Mouse (Mus musculus) left cerebral cortex, postnatal 25 days (tissue): ENCODE data around the gene Rhobtb1. TPM values are rescaled to one million over a fixed set of nuclear protein-coding genes. Genes with fewer than 3 reads are reported as not detected.
A peak's percentile ranks its signal among the peaks of the same experiment; 100 is the strongest.

ENCODE experiments used
- DNase-seq, 2 experiments: peaks; one replicate each; pipeline ENCODE4 v3.0.0; 2022; ENCODE audit warnings: low spot score in 2 of 2, mixed read lengths in 1 of 2
- intact Hi-C: fragments of 180-260 bp; cut with DNase I; formaldehyde crosslinking; loops from one replicate; pipeline ENCODE4 v1.15.1; 2025
- total RNA-seq, 2 experiments: library from RNA; stranded (reverse); gene quantifications; 2 replicates each; pipeline ENCODE4 v1.2.3; 2021

Rhobtb1 gene
- total RNA-seq, 2 experiments from 2014 or later = 6.3 to 6.7 TPM

DNA sequence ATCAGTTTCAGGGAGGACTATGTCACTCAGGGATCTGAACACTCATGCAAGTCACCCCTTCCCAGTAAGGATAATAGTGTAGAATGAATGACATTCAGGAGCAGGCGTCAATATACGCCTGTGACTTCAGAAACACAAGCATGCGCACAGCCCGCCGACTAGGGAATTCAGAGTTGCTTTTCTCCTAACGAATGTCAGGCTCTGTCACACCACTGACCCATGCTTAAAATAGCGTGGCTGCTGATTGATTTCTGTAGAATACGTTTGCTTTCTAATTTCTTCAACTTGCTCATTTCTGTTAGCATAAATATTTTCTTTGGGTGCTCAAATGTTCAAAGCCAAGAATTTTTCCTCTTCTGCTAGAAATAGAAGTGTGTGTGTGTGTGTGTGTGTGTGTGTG lies 74.7 kb downstream of the Rhobtb1 start:
- intact Hi-C loops = no loop called here
- no peak for DNase-seq

DNA sequence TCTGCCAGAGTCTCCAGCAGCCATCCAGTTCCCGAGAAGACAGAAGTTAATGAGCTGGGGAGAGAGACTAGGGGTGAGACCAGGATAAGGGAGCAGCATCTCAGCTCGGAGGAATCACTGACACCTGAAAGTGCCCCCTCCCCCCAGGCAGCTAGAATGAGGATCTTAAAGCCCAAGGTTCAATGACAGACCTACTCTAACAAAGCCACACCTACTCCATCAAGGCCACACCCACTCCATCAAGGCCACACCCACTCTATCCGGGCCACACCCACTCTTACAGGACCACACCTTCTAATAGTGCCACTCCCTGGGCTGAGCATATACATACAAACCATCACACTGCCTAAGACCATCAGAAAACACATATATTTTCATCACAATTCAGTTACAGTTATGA lies 86.0 kb downstream of the Rhobtb1 start:
- no peak for DNase-seq
- intact Hi-C loops = no loop called here

DNA sequence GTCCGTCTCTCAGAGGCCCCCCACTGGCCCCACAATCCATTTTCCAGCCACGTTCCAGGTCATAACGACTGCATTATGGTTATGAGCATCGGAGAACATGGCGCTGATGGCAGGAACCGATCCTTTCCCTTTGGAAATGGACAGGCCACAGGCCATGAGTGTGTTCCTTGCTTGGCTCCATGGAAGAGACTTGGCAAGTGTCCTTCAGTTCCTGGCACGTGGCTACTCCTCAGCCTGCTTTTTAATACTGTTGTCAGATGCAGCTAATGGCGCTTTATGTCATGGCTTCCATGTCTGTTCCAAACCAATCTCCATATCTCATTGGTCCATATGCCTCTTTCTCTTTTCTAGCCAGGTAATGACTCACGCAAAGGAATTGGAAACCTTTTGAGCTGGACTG lies 86.5 kb downstream of the Rhobtb1 start:
- DNase-seq = no peak
- intact Hi-C loops = no loop called here

DNA sequence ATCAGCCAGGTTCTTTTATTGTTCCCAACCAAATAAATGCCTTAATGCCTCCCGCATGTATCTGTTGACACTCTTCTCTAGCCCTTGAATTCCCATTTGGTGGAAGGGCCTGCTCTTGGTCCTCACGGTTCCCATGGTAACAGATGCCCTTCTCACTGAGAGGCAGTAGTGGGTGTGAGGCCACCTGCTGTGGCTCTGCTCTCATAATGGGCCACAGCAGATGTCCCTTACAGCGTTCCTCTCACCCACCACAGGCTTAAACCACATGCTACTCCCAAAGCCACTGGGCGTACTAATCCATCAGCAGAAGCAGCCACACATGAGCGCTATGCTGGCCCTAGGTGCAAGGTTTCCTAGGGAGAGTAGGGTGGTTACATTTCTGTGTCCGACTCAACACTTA lies 87.1 kb downstream of the Rhobtb1 start:
- intact Hi-C loops = no loop called here
- peak in 1 of 2 experiments; percentile 33 for DNase-seq

DNA sequence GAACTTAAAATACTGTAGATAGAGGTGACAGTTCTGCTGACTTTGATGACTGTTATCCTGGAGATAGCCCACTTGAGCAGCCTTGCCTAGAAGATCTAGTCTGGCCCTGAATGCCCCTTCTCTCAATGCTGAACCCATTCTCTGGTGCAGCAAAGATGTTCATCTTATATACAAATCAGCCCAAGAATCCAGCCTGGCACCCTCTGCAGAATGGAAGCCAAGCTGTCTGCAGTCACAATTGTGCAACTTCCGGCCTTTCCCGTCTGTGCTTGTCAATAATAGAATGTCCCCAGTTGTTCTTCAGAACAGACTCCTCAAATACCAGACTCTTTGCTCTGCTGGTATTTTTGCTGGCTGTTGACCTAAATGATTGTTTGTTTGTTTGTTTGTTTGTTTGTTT lies 89.3 kb downstream of the Rhobtb1 start:
- no peak for DNase-seq
- intact Hi-C loops = no loop called here

DNA sequence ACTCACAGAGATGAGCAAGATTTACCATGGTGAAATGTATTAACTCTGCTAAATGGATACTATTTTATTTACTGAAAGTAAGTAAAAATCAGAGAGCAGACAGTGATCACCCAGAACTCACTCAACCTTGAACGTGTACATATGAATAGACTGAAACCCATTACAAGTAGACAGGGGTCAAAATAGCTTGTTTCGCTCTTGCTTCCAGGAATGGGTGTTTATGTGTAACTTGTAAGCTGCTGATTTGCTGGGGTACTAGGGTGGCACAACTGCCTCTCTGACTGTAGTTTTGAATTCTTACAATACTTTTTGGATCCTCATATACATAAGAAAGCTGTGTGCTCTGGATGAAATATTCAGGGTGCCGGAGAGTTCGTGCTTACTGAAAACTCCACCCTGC lies 93.9 kb downstream of the Rhobtb1 start:
- DNase-seq = no peak
- intact Hi-C loops = no loop called here

DNA sequence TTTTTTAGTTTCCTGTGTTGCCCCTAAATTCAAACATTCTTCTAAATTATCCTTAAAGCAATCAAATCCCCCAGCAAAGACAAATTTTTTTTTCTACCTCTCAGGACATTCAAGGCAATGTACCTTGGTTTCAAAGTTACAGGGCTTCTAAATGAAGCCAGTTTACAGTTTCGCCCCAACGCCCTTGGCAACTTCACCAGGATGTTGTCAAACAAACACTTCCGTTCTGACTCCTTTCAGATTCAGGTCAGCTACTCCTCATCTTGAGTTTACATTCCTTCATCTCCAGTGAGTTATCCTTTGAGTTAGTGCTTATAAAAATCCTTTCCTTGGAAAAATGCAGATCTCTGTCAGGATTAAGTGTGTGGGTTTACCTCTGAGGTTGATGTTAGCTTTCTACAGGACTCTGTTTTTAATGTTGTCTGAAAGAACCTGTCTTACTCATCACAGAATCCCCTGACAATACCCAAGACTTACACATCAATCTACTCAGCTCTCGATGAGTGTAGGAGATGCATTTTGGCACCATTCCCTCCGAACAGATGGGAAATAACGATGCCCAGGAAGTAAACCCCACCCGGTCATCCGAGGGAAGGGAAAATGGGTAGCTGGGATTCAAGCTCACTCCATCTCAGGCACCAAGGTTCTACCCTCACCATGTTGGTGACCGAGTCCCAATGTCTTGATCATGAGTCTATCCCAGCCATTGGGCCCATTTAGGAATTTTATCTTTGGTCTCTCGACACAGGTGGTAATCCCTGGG lies 94.9 kb downstream of the Rhobtb1 start:
- intact Hi-C loops = no loop called here
- DNase-seq = no peak

DNA sequence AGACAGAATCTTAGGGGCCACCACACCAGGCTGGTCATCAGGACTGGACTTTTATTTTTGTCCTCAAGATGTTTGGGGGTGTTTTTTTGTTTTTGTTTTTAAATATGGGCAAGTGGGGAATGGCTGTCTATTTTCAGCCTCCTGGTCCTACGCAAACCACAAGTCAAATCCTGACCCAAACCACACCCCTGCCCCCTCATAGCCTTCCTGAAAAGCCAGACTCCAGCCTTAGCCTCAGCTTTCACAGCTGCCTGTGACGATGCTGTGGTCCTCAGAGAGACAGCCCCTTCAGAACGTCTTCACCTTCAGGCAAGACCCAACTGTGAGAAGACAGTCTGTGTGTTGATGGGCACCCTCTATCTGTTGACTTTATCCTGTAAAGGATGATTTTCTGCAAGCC lies 95.5 kb downstream of the Rhobtb1 start:
- no peak for DNase-seq
- intact Hi-C loops = no loop called here

DNA sequence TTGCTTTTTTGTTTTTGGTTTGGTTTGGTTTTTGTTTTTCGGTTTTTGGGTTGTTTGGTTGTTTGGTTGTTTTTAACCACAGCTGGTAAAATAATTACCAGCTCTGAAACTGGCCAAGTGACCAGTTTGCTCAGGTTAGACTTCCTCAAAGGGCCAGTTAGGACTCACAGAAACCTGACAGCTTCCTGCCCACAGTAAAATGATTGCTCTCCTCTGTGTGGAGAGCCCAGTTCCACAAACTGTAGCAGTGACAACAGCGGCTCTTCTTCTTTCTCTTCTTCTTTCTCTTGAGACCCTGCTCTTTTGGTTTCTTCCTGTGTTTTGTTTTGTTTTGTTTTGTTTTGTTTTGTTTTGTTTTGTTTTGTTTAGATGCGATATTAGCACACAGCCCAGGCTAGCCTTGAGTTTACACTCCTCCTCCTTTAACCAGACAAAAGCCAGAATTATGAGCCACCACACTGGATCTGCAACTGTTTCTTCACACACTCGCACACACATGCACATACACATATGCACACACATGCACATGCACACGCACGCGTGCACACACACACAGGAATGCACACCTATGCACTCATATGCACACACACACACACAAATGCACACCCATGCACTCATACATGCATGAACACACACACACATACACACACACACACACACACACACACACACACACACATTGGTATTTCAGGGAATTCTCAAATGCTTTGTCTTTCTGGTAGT lies 96.2 kb downstream of the Rhobtb1 start:
- no peak for DNase-seq
- intact Hi-C loops = no loop called here

DNA sequence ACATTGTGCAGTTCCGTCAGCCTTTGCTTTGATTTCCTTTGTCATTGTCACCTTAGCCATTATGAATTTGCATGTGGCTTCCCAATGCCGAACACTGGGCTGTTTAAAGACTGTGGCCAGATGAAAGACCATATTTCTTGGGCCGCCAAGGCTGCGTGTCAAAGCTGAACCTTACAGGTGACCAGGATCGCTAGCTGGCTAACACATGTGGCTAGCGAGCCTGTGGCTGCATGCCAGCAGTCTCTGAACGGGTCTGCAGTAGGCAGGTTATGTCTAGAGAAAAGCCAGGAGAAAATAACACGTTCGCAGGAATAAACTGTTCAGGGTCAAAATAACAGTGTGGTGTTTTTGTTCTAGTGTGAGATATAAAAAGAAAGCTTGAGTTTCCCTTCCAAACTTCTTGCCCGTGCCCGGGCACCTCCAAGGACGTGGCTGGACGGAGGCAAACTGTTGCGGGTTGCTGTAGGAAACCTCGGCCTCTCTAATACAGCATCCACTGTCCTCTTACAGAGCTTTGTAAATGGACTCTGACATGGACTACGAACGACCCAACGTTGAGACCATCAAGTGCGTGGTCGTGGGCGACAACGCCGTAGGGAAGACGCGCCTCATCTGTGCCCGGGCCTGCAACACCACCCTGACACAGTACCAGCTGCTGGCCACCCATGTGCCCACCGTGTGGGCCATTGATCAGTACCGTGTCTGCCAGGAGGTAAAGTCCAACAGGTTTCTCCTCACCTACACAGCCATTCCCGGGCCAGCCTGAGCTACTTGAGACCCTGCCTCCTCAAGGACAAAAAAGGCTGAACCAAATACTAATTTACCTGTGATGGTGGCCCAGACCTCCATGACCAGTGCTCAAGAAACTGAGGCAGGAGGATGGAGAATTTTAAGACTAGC lies 97.3 kb downstream of the Rhobtb1 start:
- no peak for DNase-seq
- intact Hi-C loops = no loop called here

DNA sequence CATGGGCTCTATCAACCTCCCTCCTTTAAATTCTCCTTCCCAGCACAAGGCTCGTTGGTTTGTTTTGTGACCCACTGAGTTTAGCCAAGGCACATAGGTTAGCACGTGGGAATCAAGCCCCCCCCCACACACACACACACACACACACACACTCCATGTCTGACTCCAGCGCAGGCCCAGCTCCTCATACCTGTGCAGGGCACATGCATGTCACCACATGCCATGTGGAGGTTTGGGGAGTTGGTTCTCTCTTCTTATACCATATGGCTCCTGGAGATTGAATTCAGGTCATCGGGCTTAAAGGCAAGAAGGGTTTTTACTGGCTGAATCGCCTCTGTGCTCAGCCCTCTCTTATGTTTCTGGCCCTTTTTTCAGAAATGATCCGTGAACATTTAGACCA lies 100.0 kb downstream of the Rhobtb1 start:
- DNase-seq = no peak
- intact Hi-C loops = no loop called here

DNA sequence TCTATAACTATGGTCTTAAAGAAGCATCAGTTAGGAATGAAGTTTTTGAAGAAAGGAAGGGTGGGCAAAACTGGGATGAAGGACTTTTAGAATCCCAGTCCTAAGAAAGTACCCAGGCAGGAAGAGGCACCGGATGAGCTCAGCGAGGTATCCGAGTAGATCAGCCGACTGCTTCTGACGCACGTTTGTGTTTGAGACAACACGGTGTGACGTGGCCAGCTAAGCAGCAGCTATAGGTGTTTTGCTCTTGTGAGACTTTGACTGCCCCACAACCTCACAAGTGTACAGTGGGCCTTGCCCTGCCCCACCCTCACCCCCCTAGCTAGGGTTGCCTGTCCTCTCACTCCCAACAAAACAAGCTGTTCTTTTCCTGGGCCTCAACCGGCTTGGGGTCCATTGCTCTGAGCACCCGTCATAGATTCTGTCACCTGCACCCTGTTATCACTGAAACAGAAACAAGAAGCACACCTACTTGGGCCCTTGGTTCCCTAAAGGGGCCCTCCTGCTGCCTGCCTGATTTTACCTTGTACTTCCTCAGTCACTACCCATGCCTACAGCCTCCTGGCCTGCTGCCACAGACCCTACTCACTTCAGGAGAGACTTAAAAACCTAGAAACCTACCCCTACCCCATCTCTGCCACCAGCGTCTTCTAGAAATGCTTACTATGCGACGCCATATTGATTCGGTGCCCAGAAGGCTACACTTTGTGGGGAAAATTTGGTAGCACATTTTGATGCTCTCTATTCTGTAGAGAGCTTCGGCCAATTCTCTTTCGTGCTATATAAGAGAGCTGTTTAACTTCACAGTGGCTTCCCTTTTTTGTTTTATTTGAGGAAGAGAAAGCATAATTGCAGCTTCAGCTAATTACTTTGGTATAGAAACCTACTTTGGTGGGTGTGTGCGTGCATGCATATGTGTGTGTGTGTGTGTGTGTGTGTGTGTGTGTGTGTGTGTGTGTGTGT lies 101.2 kb downstream of the Rhobtb1 start:
- DNase-seq = no peak
- intact Hi-C loops = no loop called here

DNA sequence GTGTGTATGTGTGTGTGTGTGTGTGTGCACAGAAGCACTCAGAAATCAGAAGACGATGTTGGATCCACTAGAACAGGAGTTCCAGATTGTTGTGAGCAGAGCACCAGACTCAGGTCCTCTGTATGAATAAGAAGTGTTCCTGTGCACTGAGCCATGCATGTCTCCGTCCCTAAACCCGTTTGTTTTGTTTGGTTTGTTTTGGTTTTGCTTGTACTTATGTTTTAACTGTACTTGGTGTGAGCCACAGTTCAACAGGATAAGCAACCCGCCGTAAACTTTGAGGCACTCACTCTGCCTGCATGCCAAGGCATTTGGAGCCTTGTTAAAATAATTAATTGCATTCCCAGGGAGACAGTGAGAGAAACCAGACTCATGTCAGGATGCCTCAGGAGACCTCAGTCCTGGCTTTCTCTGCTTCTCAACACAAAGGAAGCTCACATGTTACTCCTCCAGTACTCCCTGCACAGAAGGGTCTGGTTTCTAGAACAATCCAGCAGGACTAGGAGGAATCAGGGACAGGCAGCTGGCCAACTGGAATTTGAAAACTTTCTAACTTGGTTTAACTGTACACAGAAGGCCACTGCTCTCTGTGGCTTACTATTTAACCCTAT lies 101.9 kb downstream of the Rhobtb1 start:
- no peak for DNase-seq
- intact Hi-C loops = no loop called here

DNA sequence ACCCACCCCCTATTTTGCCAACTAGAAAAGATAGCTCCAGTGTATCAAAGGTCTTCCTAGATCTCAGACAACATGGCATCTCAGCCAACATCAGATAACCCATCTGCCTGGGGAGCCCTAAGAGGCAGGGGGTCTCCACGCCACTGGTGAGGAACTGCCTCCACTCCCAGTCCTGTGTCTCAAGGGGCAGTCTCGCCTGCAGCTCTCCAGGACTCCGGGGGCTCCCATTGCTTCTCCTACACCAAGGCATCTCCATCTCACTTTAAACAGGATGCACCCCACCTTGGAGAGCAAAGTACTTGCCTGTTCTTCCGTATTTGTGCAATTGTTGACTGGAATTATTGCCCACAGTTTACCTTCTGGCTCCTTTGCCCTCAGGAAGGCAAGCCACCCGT lies 102.4 kb downstream of the Rhobtb1 start:
- intact Hi-C loops = no loop called here

DNA sequence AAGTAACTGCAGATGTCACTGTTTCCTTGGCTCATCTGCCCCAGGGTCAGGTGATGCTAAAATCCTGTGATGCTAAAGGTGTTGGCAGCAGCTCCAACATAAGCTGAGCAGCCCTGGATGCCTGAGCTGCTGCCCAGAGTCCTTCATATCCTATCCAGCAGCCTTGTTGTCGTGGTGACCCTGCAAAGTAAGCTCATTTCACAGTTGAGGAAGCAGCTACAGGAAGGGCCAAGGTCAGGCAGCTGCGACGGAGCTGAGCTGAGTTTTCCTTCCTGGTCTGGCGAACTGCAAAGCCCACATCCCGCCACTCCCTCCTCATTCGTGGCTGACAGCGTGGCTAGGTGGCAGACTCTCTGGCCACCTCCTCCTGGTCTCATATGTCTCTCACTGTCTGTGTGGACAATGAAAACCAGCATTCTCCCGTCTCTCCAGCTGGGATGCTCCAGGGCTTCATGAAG lies 103.2 kb downstream of the Rhobtb1 start:
- DNase-seq = peak; percentile 21 to 42
- intact Hi-C loops = no loop called here

More for the DNA sequence above, 102.4 kb downstream of the Rhobtb1 start:
- no peak for DNase-seq

DNA sequence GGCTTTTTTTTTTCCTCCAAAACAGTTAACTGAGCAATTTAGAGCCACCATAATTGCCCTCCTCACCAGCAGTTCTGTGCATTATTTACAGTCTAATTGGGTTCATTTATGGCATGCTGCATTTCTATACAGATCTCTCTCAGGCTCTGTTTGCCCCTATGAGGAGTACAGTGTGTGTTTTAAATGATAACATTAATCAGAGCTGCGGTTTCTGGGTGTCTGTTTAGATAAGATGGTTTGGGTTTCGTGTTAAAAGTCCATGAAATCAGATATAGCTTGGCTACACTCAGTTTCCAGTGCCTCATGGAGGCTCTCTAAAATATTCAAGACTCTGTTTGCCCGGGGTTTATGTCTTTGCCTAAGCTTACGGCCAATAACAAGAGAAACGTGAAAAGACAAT lies 104.4 kb downstream of the Rhobtb1 start:
- intact Hi-C loops = no loop called here
- DNase-seq = no peak

DNA sequence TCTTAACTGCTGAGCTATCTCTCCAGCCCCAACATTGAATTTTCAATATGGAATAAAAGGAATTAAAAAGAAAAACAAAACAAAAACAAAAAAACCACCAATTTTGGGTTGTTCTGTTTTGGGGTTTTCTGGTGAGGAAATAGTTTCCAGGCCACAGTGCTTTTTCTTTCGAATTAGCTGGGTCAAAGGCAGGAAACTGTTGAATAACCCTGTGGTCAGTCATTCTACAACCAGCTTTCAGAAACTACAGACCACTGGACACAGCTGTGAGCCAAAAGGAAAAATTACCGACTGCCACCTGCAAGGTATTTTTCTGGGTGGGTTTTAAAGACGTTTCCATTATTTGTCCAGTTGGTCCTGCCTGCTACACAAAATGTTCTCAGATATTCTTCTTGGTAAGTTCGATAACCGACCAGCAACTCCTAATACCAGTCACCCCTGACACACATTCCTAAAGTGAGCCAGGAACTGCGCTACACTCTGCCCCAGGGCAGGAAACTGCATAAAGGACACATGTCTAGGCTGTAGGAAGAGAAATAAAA lies 106.4 kb downstream of the Rhobtb1 start:
- DNase-seq = no peak
- intact Hi-C loops = no loop called here

DNA sequence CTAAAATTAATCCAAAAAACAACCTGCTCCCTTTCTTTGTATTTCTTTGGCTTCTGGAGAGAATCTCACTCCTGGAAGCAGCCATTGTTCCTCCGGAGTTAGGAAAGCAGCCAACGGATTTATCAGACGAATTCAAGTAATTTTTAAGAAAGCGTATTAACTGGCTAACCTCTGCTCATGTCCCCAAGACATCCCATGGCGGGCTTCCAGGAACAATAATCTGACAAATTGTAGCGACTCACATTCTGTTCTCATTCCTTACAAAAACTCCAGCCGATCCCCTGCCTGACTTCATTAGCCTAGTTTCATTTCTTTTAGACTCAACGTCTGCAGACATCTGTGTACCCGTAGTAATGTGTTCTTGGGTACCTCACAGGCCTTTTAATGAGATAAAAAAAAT lies 107.4 kb downstream of the Rhobtb1 start:
- intact Hi-C loops = no loop called here
- no peak for DNase-seq

DNA sequence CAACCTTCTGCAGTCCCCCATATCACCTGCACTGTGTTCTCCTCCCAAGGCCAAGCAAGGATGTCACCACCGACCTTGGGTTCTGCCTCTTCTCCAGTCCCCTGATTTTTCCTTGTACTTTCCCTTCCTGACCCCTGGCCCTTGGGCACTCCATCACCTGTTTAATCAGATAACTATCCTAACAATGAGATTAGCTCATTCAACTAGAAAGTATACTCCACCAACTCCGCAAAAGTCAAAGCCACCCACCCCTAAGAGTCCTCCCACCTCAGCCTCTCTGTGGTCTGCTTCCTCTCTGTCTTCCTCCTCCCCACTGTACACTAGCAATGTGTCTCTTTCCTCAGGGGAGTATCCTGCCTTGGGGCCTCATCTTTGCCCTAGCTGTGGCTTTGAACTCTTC lies 107.9 kb downstream of the Rhobtb1 start:
- intact Hi-C loops = no loop called here
- DNase-seq = no peak
